Mouse (Mus musculus): Measurements from ENCODE around the gene Tmem222. TPM values are rescaled to one million over a fixed set of nuclear protein-coding genes. Genes with fewer than 3 reads are reported as not detected.

The Tmem222 gene
- polyA plus RNA-seq, 1 experiment from 2014 or later = 103 TPM

DNA sequence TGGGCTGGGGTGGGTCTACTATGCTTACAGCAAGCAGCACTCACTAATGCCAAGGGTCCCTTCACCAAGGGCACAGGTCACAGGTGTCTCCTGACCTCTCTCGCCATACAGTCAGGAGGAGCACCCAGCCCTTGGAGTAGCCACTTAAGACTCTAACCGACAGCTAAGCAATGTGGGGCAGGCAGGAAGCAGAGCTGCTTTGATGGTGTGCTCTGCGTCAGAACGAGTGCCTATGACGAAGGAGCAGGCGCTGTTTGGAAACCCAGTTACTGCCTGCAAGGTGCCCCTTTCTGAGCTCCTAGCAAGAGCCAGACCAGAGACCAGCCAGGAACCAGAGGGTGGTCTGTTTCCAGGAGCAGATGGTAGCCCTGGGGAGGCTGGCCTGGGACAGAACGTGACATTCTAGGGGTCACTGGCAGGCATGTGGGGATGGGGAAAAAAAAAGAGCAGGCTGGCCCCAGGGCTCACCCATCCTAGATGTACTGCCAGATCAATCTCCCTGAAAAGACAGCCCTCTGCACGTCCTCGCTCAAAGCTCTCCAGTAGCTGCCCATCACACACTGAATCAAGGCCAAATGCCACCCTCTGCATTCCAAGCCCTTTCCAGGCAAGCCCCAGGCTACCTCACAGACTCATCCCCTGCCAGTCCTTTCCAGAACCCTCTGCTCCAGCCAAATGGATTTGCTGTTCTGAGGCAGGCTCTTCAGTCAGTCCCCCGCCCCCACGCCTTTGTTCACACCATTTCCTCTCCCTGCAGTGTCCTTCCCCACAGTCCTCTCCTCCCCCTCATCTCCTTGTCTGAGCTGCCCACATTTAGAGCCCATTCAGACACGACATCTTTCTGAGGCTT is 21.1 kb upstream of the Tmem222 start:
- no peak for ATAC-seq
- 42% methylated on average over 12 of the region's 12 CpGs for WGBS
- H3K27me3 ChIP-seq = peaks cover 6% of the 10 kb centered on the region; the same call in 1 of the 2 replicates
- H3K9me3 ChIP-seq = no peaks in the 10 kb centered on the region
- peak overlapping the region; percentile 36; the same call in 1 of the 2 replicates for H3K9ac ChIP-seq (replicated peaks)
- H3K4me3 ChIP-seq (replicated peaks) = no peak overlapping the region
- H3K4me2 ChIP-seq (replicated peaks) = no peak overlapping the region
- peak overlapping the region; percentile 64 for H3K27ac ChIP-seq
- peaks cover 71% of the 10 kb centered on the region for H3K36me3 ChIP-seq
- H3K4me1 ChIP-seq (replicated peaks) = peaks cover 38% of the 10 kb centered on the region

- Histone ChIP-seq H3K27me3 (peaks cover 6% of the 10 kb centered on the region; the same call in 1 of the 2 replicates), H3K4me3 (replicated peaks) (no peak overlapping the region), H3K36me3 (peaks cover 64% of the 10 kb centered on the region), H3K9ac (replicated peaks) (0 out of 2 replicates have a peak overlapping the region, but pooled peaks have one; percentile 42), H3K4me2 (replicated peaks) (no peak overlapping the region), H3K27ac (peak overlapping the region; percentile 64), H3K9me3 (no peaks in the 10 kb centered on the region), H3K4me1 (replicated peaks) (peaks cover 47% of the 10 kb centered on the region)
- 7% methylated on average over 5 of the region's 5 CpGs for WGBS
- ATAC-seq = peak; percentile 88
Observed at GRCm38 (mm10) chr4:133297801-133298238, 20.2 kb upstream of the Tmem222 start.

DNA sequence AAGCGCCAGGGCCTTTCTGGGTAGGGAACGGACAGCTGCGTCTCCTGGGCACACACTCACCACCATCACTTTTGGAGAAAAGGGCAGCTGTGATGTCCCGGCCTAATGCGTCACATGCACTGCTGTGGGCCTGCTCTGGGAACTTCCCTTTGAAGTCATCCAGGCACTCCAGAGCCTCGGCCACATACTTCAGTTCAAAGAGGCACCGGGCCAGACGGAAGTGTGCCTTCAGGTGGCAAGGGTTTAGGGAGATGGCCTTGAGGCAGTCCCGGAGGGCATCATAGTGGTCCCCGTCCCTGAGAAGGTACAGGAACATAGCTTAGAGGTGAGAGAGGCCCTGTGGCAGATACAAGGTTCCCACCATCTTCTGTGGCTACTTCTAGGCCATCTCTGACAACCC is 19.8 kb upstream of the Tmem222 start:
- Histone ChIP-seq H3K4me3 (replicated peaks) (no peak overlapping the region), H3K36me3 (peaks cover 61% of the 10 kb centered on the region), H3K27ac (no peak overlapping the region), H3K9me3 (no peaks in the 10 kb centered on the region), H3K9ac (replicated peaks) (0 out of 2 replicates have a peak overlapping the region, but pooled peaks have one; percentile 16), H3K27me3 (peaks cover 6% of the 10 kb centered on the region; the same call in 1 of the 2 replicates), H3K4me1 (replicated peaks) (peaks cover 50% of the 10 kb centered on the region), H3K4me2 (replicated peaks) (no peak overlapping the region)
- 0 out of 2 replicates have a peak, but pooled peaks have one; percentile 2 for ATAC-seq
- WGBS = 75% methylated on average over 10 of the region's 10 CpGs

DNA sequence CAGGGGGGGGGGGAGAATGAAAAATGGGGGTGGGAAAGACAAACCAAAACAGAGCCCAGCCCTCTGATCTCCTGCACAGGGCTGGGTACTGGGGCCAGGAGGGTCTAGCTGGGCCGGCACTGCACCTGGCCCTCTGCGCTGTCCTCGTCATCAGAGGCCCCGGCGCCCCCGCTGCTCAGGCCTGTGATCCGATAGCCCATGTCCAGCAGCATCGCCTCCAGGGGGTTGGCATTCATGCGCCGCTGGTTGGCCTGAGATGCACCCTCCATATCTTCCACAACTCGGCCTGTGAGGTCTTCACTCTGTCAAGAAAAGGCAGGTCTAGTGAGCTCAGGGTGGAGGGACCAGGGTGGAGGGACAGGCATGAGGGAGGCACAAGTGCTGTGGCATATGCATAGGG is 16.5 kb upstream of the Tmem222 start:
- no peak for ATAC-seq
- 33% methylated on average over 11 of the region's 11 CpGs for WGBS

DNA sequence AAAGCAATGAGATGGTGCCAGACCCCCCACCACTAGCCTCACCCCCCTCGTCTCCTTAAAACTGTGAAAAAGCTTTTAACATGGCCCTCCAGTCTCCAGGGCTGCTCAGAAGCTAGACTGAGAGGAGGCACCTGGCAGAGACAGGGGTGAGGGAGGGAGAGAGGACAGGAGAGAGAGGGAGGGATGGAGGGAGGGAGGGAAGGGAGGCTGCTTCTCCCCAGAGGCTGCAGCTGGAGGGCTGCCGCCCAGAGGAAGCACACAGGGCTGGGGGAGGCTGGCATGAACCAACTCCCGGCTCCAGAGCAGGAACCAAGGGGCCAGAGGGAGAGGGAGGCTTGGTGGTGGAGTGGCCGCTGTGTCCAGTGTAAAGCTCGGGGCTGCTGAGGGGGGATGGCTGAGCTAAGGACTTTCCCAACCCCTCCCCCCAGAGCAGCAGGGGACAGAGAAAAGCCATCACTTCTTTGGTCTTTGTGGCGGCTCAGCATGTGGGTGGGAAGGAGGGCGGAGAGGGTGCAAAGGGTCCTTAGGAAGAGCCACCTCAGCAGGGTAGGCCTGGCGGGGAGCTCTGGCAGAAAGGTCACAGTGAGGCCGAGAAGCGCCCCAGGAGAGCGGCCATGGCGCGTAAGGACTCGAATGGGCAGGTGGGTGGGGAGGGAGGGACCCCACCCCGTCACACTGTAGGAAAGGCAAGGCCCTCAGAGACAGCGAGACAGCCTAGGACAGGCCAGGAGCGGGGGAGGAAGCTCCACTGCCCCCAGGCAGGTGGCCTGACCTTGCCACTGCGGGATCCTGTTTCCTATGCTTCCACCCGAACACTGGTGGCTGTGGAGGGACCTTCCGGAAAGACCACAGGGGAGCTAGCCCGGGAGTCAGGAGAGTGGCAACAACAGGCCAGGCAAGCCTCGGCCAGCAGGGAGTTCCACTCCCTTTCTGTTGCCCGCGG is 15.6 kb upstream of the Tmem222 start:
- Histone ChIP-seq H3K27ac (peak overlapping the region; percentile 52), H3K4me3 (replicated peaks) (no peak overlapping the region), H3K36me3 (peaks cover 38% of the 10 kb centered on the region), H3K27me3 (peaks cover 6% of the 10 kb centered on the region; the same call in 1 of the 2 replicates), H3K4me2 (replicated peaks) (peak overlapping the region; percentile 9; the same call in 1 of the 2 replicates), H3K9ac (replicated peaks) (peak overlapping the region; percentile 44; the same call in 1 of the 2 replicates), H3K9me3 (no peaks in the 10 kb centered on the region), H3K4me1 (replicated peaks) (peaks cover 34% of the 10 kb centered on the region)
- ATAC-seq = peak; percentile 46; the same call in 1 of the 2 replicates
- 10% methylated on average over 24 of the region's 24 CpGs for WGBS

More for the DNA sequence above, 16.5 kb upstream of the Tmem222 start:
- H3K27me3 ChIP-seq = peaks cover 6% of the 10 kb centered on the region; the same call in 1 of the 2 replicates
- H3K4me2 ChIP-seq (replicated peaks) = no peak overlapping the region
- peaks cover 43% of the 10 kb centered on the region for H3K4me1 ChIP-seq (replicated peaks)
- H3K4me3 ChIP-seq (replicated peaks) = no peak overlapping the region
- H3K9me3 ChIP-seq = no peaks in the 10 kb centered on the region
- H3K9ac ChIP-seq (replicated peaks) = peak overlapping the region; percentile 44; the same call in 1 of the 2 replicates
- peaks cover 38% of the 10 kb centered on the region for H3K36me3 ChIP-seq
- no peak overlapping the region for H3K27ac ChIP-seq

DNA sequence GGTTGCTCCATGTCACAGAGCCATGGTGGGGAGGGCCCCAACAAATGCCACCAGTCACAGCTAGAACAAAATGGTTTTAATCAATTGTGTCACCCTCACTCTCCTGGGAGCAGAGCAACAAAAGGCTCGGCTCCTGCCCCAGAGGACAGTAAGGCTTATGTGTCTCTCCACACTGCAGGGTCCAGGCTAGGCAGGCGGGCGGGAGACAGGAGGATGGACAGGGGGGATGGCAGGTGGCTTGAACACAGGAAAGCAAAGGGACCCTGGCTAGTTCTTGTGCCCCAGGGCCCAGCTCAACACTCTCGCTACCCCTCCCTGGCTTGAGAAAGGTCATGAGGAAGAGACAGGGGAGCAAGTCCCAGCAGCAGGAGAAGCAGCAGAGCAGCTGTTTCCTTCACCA is 14.8 kb upstream of the Tmem222 start:
- no peak overlapping the region; the same call in 1 of the 2 replicates for H3K9ac ChIP-seq (replicated peaks)
- H3K4me1 ChIP-seq (replicated peaks) = peaks cover 27% of the 10 kb centered on the region
- peak overlapping the region; percentile 52 for H3K27ac ChIP-seq
- H3K27me3 ChIP-seq = peaks cover 6% of the 10 kb centered on the region; the same call in 1 of the 2 replicates
- ATAC-seq = 0 out of 2 replicates have a peak, but pooled peaks have one; percentile 51
- H3K9me3 ChIP-seq = no peaks in the 10 kb centered on the region
- peaks cover 38% of the 10 kb centered on the region for H3K36me3 ChIP-seq
- 54% methylated on average over 4 of the region's 4 CpGs for WGBS
- no peak overlapping the region for H3K4me3 ChIP-seq (replicated peaks)
- H3K4me2 ChIP-seq (replicated peaks) = no peak overlapping the region

DNA sequence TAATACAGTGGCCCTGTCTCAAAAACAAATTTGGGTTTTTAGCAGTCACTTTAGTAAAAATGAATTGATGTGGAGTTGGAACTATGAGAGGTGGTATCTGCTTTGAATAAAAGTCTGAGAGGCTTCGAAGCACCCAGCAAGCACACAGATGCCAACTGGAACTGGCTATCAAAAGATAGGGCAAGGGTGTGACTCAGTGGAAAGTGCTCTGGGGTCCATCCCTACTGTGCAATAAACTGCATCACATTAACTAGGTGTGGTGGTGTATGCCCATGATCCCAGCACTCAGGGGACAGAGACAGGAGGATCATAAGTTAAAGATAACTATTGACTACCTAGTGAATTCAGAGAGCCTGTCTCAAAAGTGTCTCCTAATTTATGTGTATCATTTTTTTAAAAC is 13.7 kb upstream of the Tmem222 start:
- Histone ChIP-seq H3K4me3 (replicated peaks) (no peak overlapping the region), H3K9ac (replicated peaks) (no peak overlapping the region), H3K27ac (no peak overlapping the region), H3K27me3 (peaks cover 6% of the 10 kb centered on the region; the same call in 1 of the 2 replicates), H3K4me2 (replicated peaks) (no peak overlapping the region), H3K9me3 (no peaks in the 10 kb centered on the region), H3K36me3 (peaks cover 26% of the 10 kb centered on the region), H3K4me1 (replicated peaks) (peaks cover 24% of the 10 kb centered on the region)
- no peak for ATAC-seq
- WGBS = 97% methylated on average over 1 of the region's 1 CpGs

GRCm38 (mm10) chr4:133286476-133287077 is 9.0 kb upstream of the Tmem222 start:
- Histone ChIP-seq H3K4me2 (replicated peaks) (no peak overlapping the region), H3K4me1 (replicated peaks) (peaks cover 16% of the 10 kb centered on the region), H3K27me3 (no peaks in the 10 kb centered on the region), H3K36me3 (no peaks in the 10 kb centered on the region), H3K4me3 (replicated peaks) (no peak overlapping the region), H3K9me3 (no peaks in the 10 kb centered on the region), H3K27ac (no peak overlapping the region), H3K9ac (replicated peaks) (no peak overlapping the region)
- WGBS = 89% methylated on average over 4 of the region's 4 CpGs
- ATAC-seq = no peak

DNA sequence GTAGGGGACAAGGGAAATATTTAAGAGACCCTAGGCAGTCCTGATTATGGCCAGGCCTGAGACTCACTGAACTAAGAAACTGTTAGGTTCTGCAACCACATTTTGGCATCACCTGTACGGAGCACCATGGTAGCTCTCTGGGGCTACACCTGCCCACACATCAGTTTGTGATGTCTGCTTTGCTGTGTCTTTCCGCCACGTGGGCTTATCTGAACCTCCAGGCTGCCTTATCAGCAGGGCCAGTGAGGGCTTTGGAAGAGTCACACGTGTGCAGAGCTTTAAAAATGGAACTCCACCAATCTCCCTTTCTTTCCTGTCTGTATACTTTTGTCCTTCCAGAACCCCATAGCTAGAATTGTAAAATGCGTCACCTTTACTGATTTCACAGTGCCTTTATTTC is 8.4 kb upstream of the Tmem222 start:
- Histone ChIP-seq H3K9me3 (no peaks in the 10 kb centered on the region), H3K9ac (replicated peaks) (no peak overlapping the region), H3K27ac (no peak overlapping the region), H3K36me3 (no peaks in the 10 kb centered on the region), H3K4me1 (replicated peaks) (peaks cover 19% of the 10 kb centered on the region), H3K27me3 (no peaks in the 10 kb centered on the region), H3K4me2 (replicated peaks) (no peak overlapping the region), H3K4me3 (replicated peaks) (no peak overlapping the region)
- ATAC-seq = no peak
- WGBS = 81% methylated on average over 5 of the region's 5 CpGs

- Histone ChIP-seq H3K4me3 (replicated peaks) (no peak overlapping the region), H3K4me2 (replicated peaks) (no peak overlapping the region), H3K36me3 (no peaks in the 10 kb centered on the region), H3K4me1 (replicated peaks) (peaks cover 21% of the 10 kb centered on the region), H3K27ac (no peak overlapping the region), H3K9me3 (no peaks in the 10 kb centered on the region), H3K27me3 (no peaks in the 10 kb centered on the region), H3K9ac (replicated peaks) (no peak overlapping the region)
- ATAC-seq = no peak
- 77% methylated on average over 3 of the region's 3 CpGs for WGBS
Observed at GRCm38 (mm10) chr4:133285299-133285698, 7.7 kb upstream of the Tmem222 start.

GRCm38 (mm10) chr4:133282656-133283055 is 5.1 kb upstream of the Tmem222 start:
- no peak overlapping the region for H3K4me3 ChIP-seq (replicated peaks)
- H3K36me3 ChIP-seq = no peaks in the 10 kb centered on the region
- H3K27me3 ChIP-seq = no peaks in the 10 kb centered on the region
- ATAC-seq = no peak
- no peaks in the 10 kb centered on the region for H3K9me3 ChIP-seq
- no peak overlapping the region for H3K9ac ChIP-seq (replicated peaks)
- peaks cover 25% of the 10 kb centered on the region for H3K4me1 ChIP-seq (replicated peaks)
- peak overlapping the region; percentile 63 for H3K27ac ChIP-seq
- WGBS = 30% methylated on average over 4 of the region's 4 CpGs
- H3K4me2 ChIP-seq (replicated peaks) = no peak overlapping the region

Data from midbrain, embryonic 13.5 days (tissue).